Mouse (Mus musculus): Measurements from ENCODE around the gene 4930550C14Rik. TPM values are rescaled to one million over a fixed set of nuclear protein-coding genes. Genes with fewer than 3 reads are reported as not detected.

Gene 4930550C14Rik
- polyA plus RNA-seq, 1 experiment from 2014 or later = 0.11 TPM

Small RNA genes lying within 50 kb of the gene (microRNA-seq; reads per million reads assigned to microRNA genes)
- gene Mir130c = not detected

Other genes with a start within 250 kb of the 4930550C14Rik start
- 26.6 and 27.1 TPM in 2 replicates for gene Ddx10, start 154.3 kb upstream of the 4930550C14Rik start, polyA plus RNA-seq (2016; fragmentation: Nextera tagmentation; extraction: Ambion mirVana)
- 0.29 and 0.36 TPM in 2 replicates for gene Exph5, start 100.7 kb upstream of the 4930550C14Rik start, polyA plus RNA-seq (2016; fragmentation: Nextera tagmentation; extraction: Ambion mirVana)
- 7.4 and 8.1 TPM in 2 replicates for gene Kdelc2, start 18.3 kb upstream of the 4930550C14Rik start, polyA plus RNA-seq (2016; fragmentation: Nextera tagmentation; extraction: Ambion mirVana)
- 21.7 and 22.8 TPM in 2 replicates for gene Atm, start 134.4 kb downstream of the 4930550C14Rik start, polyA plus RNA-seq (2016; fragmentation: Nextera tagmentation; extraction: Ambion mirVana)
- 20.5 and 21.0 TPM in 2 replicates for gene Npat, start 134.7 kb downstream of the 4930550C14Rik start, polyA plus RNA-seq (2016; fragmentation: Nextera tagmentation; extraction: Ambion mirVana)
- gene Acat1, start 208.1 kb downstream of the 4930550C14Rik start, polyA plus RNA-seq (2016; fragmentation: Nextera tagmentation; extraction: Ambion mirVana) = 79.0 and 86.2 TPM in 2 replicates

Measured in forebrain, embryonic 12.5 days (tissue).